Mouse (Mus musculus) myocyte (in vitro differentiated cells): ENCODE measurements around the gene Cox4i2. TPM values are rescaled to one million over a fixed set of nuclear protein-coding genes. Genes with fewer than 3 reads are reported as not detected.

Experiments used
- H3K27me3 ChIP-seq: one replicate; pipeline ENCODE4 v1.6.1; 2011; ENCODE audit not compliant: control insufficient read depth, insufficient read depth, insufficient read length
- H3K36me3 ChIP-seq: one replicate; pipeline ENCODE4 v1.6.1; 2011; ENCODE audit not compliant: control insufficient read depth, insufficient read depth
- H3K4me2 ChIP-seq: one replicate; pipeline ENCODE4 v1.6.1; 2011; ENCODE audit warnings: low read depth, control low read depth
- H3K4me3 ChIP-seq: one replicate; pipeline ENCODE4 v1.5.1; 2011; ENCODE audit warnings: mild to moderate bottlenecking, control low read depth, moderate library complexity
- H3K79me2 ChIP-seq: one replicate; pipeline ENCODE4 v1.6.1; 2011; ENCODE audit not compliant: control insufficient read depth, insufficient read depth
- H3ac ChIP-seq: one replicate; pipeline ENCODE4 v1.6.1; 2011; ENCODE audit not compliant: control insufficient read depth, insufficient read length
- CEBPB ChIP-seq: IDR thresholded peaks from 2 replicates; pipeline ENCODE4 v1.6.1; 2011; ENCODE audit warnings: mild to moderate bottlenecking, moderate library complexity; ENCODE audit not compliant: poor library complexity, insufficient read depth, severe bottlenecking
- E2F4 ChIP-seq: IDR thresholded peaks from one replicate; pipeline ENCODE4 v1.6.1; 2011; ENCODE audit warnings: mild to moderate bottlenecking, control low read depth, moderate library complexity; ENCODE audit not compliant: insufficient read depth
- MAX ChIP-seq: IDR thresholded peaks from one replicate; pipeline ENCODE4 v1.6.1; 2011; ENCODE audit warnings: low read depth, mild to moderate bottlenecking, control low read depth
- MYOD1 ChIP-seq, 3 experiments: IDR thresholded peaks; one replicate each; pipeline ENCODE4 v1.6.1; 2011; ENCODE audit warnings: control low read depth in 2 of 3, low read depth in 2 of 3, mild to moderate bottlenecking in 2 of 3, moderate library complexity in 1 of 3; ENCODE audit not compliant: insufficient read length in 2 of 3, control insufficient read depth in 1 of 3
- MYOG ChIP-seq, 3 experiments: IDR thresholded peaks; one replicate each; pipeline ENCODE4 v1.6.1; 2011; ENCODE audit warnings: control low read depth in 2 of 3, low read depth in 2 of 3, mild to moderate bottlenecking in 2 of 3; ENCODE audit not compliant: insufficient read length in 2 of 3, control insufficient read depth in 1 of 3, insufficient read depth in 1 of 3
- POLR2A ChIP-seq: IDR thresholded peaks from one replicate; pipeline ENCODE4 v1.6.1; 2011; ENCODE audit warnings: low read depth, mild to moderate bottlenecking, control low read depth, moderate library complexity; ENCODE audit not compliant: insufficient read length
- POLR2AphosphoS2 ChIP-seq: IDR thresholded peaks from one replicate; pipeline ENCODE4 v1.6.1; 2011; ENCODE audit warnings: low read depth, control low read depth; ENCODE audit not compliant: insufficient read length
- REST ChIP-seq: IDR thresholded peaks from one replicate; pipeline ENCODE4 v1.6.1; 2011; ENCODE audit warnings: mild to moderate bottlenecking, control low read depth, moderate library complexity; ENCODE audit not compliant: insufficient read depth, insufficient read length
- SRF ChIP-seq: IDR thresholded peaks from one replicate; pipeline ENCODE4 v1.6.1; 2011; ENCODE audit warnings: low read depth; ENCODE audit not compliant: control insufficient read depth, insufficient read length
- TCF12 ChIP-seq: IDR thresholded peaks from one replicate; pipeline ENCODE4 v1.6.1; 2011; ENCODE audit warnings: mild to moderate bottlenecking, control low read depth; ENCODE audit not compliant: poor library complexity, insufficient read depth, severe bottlenecking
- TCF3 ChIP-seq: IDR thresholded peaks from one replicate; pipeline ENCODE4 v1.6.1; 2011; ENCODE audit warnings: low read depth, control low read depth; ENCODE audit not compliant: insufficient read length
- USF1 ChIP-seq: IDR thresholded peaks from one replicate; pipeline ENCODE4 v1.6.1; 2011; ENCODE audit warnings: low read depth, mild to moderate bottlenecking, control low read depth, moderate library complexity
- polyA plus RNA-seq: library from polyadenylated mRNA; unstranded; fragments of >200 nt; fragmentation: generic; extraction: Trizol; gene quantifications from one replicate; pipeline ENCODE4 v1.2.1, GENCODE M21; 2012; ENCODE audit warnings: missing spikeins

Gene Cox4i2
- polyA plus RNA-seq, 1 experiment, result not detected

DNA sequence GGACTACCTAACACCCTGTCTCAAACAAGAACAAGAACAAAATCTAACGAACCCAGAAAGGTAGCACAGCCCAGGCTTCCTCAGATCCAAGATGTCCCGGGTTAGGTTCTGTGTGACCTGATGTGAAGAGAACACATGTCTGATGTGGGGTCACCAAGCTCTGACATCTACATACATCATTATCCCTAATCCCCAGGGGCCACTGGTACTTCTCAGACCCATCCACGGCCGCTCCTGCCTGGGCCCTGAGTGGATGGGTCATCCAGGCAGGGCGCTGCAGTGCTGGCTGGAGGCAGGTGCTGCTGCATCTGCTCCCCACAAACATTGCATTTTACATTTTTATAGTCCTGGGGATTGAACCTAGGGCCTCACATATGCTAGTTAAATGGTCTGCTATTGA lies 13.5 kb upstream of the Cox4i2 start:
- Histone ChIP-seq H3K27me3 (no peaks in the 10 kb centered on the region), H3K79me2 (peaks cover 24% of the 10 kb centered on the region), H3K4me3 (no peak overlapping the region), H3ac (no peak overlapping the region), H3K4me2 (no peak overlapping the region), H3K36me3 (no peaks in the 10 kb centered on the region)
- peak in 1 of 3 experiments; percentile 45 for TF ChIP-seq MYOD1 (IDR thresholded peaks at IDR 0.05; ENCODE audit: control insufficient read depth in 1 of 3, insufficient read length in 2 of 3, low read depth in 2 of 3)
- no peak for TF ChIP-seq E2F4

DNA sequence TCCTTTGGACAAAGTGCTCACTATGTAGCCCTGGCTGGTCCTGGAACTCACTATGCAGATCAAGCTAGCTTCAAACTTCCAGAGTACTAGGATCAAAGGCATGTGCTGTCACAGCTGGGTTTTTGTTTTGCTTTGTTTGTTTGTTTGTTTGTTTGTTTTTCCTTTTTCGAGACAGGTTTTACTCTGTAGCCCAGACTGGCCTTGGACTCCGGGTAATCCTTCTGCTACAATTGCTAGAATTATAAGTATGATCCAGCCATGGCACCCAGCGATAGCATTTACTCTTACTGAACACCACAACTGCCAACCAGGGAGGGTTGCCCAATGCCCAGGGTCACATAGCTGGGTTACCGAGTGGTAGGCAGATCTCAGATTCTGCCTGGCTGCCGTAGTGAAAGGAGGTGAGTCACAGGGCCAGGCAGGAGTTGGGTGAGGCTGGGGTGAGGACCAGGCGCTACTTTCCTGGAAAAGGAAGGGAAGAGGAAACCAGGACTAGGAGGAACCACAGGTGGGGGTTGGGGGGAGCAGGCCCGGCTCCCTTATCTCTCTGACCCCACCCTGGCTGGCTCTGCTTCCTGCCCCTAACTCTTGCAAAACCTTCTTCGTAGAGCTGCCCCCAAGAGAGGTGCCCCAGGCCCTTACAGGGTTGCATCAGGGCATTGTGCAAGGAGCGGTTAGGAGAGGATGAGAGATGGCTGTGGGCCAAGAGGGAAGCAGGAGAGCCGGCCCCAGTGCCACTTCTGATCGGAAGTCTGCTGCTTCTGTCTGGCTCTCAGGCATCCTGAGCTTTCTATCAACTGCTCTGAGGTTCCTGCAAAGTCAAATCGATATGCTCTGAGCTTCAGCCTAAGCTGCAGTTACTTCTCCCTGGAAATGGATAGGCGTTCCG lies 12.6 kb upstream of the Cox4i2 start:
- Histone ChIP-seq H3K4me2 (peak overlapping the region; percentile 78), H3K27me3 (no peaks in the 10 kb centered on the region), H3K4me3 (peak overlapping the region; percentile 5), H3K36me3 (no peaks in the 10 kb centered on the region), H3K79me2 (peaks cover 22% of the 10 kb centered on the region), H3ac (no peak overlapping the region)
- TF ChIP-seq TCF12, result no peak
- TF ChIP-seq CEBPB, result peak; percentile 96
- no peak for TF ChIP-seq POLR2AphosphoS2
- TF ChIP-seq E2F4, result no peak
- no peak for TF ChIP-seq MYOD1 (IDR thresholded peaks at IDR 0.05; ENCODE audit: control insufficient read depth in 1 of 3, insufficient read length in 2 of 3, low read depth in 2 of 3)
- TF ChIP-seq USF1, result no peak
- TF ChIP-seq REST, result no peak
- TF ChIP-seq POLR2A, result peak; percentile 37
- peak in 1 of 3 experiments; percentile 47 for TF ChIP-seq MYOG (IDR thresholded peaks at IDR 0.05; ENCODE audit: control insufficient read depth in 1 of 3, insufficient read depth in 1 of 3, insufficient read length in 2 of 3, low read depth in 2 of 3)
- no peak for TF ChIP-seq SRF

DNA sequence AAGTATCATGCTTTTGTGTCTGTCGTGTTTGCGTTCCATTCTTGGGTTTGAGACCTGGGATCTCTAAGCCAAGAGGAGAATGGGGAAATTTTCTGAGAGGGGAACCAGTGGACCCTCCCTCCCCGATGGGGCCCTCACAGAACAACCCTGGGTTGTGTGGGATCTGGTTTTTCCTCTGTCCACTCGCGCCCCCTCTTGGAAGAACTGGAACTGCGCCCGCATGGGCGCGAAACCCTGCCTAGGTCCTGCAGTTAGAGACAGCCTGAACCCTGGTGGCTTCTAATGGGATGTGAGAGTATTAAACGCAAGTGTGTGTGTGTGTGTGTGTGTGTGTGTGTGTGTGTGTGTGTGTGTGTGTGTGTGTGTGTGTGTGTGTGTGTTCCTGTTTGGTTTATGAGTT lies 11.5 kb upstream of the Cox4i2 start:
- H3K79me2 ChIP-seq, result peaks cover 11% of the 10 kb centered on the region
- H3K27me3 ChIP-seq, result no peaks in the 10 kb centered on the region
- TF ChIP-seq MYOG (IDR thresholded peaks at IDR 0.05; ENCODE audit: control insufficient read depth in 1 of 3, insufficient read depth in 1 of 3, insufficient read length in 2 of 3, low read depth in 2 of 3), result no peak
- no peak for TF ChIP-seq SRF
- TF ChIP-seq TCF12, result no peak
- no peak for TF ChIP-seq REST
- TF ChIP-seq POLR2AphosphoS2, result no peak
- TF ChIP-seq POLR2A, result no peak
- no peak for TF ChIP-seq USF1
- TF ChIP-seq MAX, result no peak
- no peak for TF ChIP-seq CEBPB
- TF ChIP-seq TCF3, result no peak
- no peak for TF ChIP-seq E2F4
- no peak for TF ChIP-seq MYOD1 (IDR thresholded peaks at IDR 0.05; ENCODE audit: control insufficient read depth in 1 of 3, insufficient read length in 2 of 3, low read depth in 2 of 3)
- no peaks in the 10 kb centered on the region for H3K36me3 ChIP-seq
- H3ac ChIP-seq, result no peak overlapping the region
- H3K4me3 ChIP-seq, result no peak overlapping the region
- peak overlapping the region; percentile 78 for H3K4me2 ChIP-seq

DNA sequence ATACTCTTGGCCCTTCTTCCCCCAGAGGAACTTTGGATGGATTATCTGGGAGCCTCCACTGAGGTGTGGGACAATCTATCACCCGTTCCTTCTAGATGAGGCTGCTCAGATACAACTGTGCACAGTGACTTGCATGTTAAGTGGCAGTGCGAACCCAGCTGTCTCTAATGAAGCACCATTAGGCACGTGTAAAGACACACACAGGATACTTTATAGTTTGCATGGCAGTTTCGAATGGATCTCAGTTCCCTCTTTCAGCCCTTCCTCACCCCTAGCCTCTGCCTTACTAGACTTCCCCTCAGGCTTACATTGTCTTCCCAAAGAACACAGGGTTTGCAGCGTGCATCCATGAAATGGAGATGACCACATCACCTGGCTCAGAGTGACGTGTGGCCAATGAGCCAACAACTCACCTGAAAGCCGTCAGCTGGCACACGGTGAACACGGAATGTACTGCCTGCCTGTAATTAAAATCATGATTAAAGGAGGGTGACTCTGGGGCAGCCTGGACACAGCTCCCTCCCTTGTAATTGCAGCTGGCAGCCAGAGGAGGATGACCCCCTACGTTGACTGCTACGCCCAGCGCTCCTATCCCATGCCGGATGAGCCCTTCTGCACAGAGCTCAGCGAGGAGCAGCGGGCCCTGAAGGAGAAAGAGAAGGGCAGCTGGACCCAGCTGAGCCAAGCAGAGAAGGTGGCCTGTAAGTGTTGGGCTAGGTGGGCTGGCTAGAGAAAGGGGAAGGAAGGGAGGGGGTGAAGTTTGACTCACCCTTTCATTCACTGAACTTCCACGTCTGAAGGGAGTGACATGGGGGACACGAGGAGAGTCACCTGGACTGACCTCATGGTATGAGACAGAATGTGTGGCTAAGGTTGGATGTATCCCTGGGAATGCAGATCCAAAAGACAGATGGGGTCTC lies 2.8 kb downstream of the Cox4i2 start:
- no peak overlapping the region for H3K4me2 ChIP-seq
- no peaks in the 10 kb centered on the region for H3K27me3 ChIP-seq
- TF ChIP-seq SRF, result no peak
- TF ChIP-seq MAX, result no peak
- no peak for TF ChIP-seq MYOD1 (IDR thresholded peaks at IDR 0.05; ENCODE audit: control insufficient read depth in 1 of 3, insufficient read length in 2 of 3, low read depth in 2 of 3)
- no peak for TF ChIP-seq CEBPB
- TF ChIP-seq POLR2A, result no peak
- TF ChIP-seq REST, result no peak
- no peak for TF ChIP-seq MYOG (IDR thresholded peaks at IDR 0.05; ENCODE audit: control insufficient read depth in 1 of 3, insufficient read depth in 1 of 3, insufficient read length in 2 of 3, low read depth in 2 of 3)
- no peak for TF ChIP-seq E2F4
- TF ChIP-seq USF1, result no peak
- H3K79me2 ChIP-seq, result no peaks in the 10 kb centered on the region
- no peak overlapping the region for H3ac ChIP-seq
- H3K36me3 ChIP-seq, result no peaks in the 10 kb centered on the region
- H3K4me3 ChIP-seq, result no peak overlapping the region
